Mouse (Mus musculus): ENCODE measurements around the gene Sh3bp5. TPM values are rescaled to one million over a fixed set of nuclear protein-coding genes. Genes with fewer than 3 reads are reported as not detected.

Sh3bp5 gene
- polyA plus RNA-seq, 1 experiment from 2014 or later = 17.3 TPM

DNA sequence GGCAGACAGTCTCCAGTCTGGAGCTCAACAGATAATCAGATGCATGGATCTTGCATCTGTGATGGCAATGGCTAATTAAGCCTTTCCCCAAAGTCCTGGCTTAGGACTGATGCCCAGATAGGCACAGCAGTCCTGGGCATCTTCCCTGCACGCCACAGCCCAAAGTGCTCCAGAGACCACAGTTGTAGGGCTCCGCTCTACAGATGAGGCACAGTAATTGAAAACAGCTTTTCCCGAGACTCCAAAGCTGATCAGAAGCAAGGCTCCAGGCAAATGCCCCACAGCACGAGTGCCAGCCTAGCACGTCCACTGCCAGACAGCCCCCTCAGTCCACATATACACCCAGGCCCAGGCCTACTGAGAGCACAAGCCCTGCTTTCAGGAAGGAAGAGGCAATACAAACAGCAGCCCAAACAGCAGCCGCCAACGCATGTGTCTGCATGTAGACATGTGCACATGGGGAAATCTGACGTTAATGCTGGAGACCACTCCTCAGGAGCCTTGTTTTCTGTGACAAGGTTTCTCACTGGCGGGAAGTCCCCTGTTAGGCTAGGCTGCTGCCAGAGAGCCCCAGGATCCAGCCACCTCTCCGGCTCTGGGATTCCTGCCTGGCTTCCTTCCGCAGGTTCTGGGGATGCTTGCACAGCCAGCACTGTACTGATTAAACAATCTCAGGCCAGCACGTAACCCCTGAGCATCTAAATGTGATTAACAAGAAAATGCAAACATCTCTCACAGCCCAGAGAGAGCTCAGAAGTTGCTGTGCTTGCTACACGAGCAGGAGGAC is 47.6 kb downstream of the Sh3bp5 start:
- DNase-seq (ENCODE audit: low spot score) (no peak), ATAC-seq (replicated peaks; ENCODE audit: low FRiP score) (no peak)
- 75% methylated on average over 13 of the region's 13 CpGs for WGBS
- H3K4me1 ChIP-seq (replicated peaks; ENCODE audit: control insufficient read depth, insufficient read depth, low read length) = 0 out of 2 replicates have a peak, but pooled peaks cover 1% of the 10 kb centered on the region
- H3K4me2 ChIP-seq = no peak overlapping the region
- no peaks in the 10 kb centered on the region for H3K27me3 ChIP-seq (replicated peaks; ENCODE audit: control insufficient read depth, insufficient read depth, low read length)
- no peaks in the 10 kb centered on the region for H3K36me3 ChIP-seq (ENCODE audit: control insufficient read depth, insufficient read depth, low read length)
- no peaks in the 10 kb centered on the region for H3K9me3 ChIP-seq (ENCODE audit: control insufficient read depth, low read length)
- H3K27ac ChIP-seq (ENCODE audit: low read depth, low read length) = no peak overlapping the region
- H3K9ac ChIP-seq (ENCODE audit: low read depth, low read length) = no peak overlapping the region
- no peak overlapping the region for H3K4me3 ChIP-seq (ENCODE audit: low read depth, low read length)

DNA sequence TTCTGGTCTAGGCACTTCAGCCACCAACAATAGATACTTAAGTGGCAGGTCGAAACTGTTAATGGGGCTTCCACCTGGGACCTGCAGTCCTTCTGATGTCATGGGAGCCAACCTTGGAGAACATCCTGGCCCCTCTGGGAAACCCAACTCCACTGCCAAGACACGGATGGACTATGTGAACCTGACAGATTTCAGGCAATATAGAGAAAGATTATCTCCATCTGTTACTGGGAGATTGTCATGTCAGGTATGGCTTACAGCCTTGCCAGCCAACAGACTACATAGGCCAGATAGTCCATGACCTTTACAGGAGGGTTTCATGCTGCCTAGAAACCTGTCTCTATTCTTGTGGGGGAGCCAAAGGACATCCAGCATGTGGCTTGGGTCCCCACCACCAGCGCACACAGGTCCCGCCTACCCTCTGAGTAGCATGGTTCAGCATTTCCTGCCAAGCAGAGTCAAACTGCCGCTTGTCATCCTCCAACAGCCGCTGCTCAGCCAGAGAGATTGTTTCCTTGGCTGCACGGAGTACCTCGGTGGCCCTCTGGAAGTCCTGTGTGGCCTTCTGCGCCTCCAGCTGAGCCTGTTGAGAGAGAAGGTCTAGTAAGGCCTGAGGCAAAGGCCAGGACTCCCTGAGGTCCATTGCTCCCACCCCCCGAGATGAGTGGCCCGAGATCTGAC is 48.4 kb downstream of the Sh3bp5 start:
- H3K27ac ChIP-seq (ENCODE audit: low read depth, low read length) = no peak overlapping the region
- 65% methylated on average over 11 of the region's 11 CpGs for WGBS
- no peak overlapping the region for H3K4me2 ChIP-seq
- no peak for DNase-seq (ENCODE audit: low spot score)
- H3K9me3 ChIP-seq (ENCODE audit: control insufficient read depth, low read length) = no peaks in the 10 kb centered on the region
- ATAC-seq (replicated peaks; ENCODE audit: low FRiP score) = no peak
- H3K27me3 ChIP-seq (replicated peaks; ENCODE audit: control insufficient read depth, insufficient read depth, low read length) = no peaks in the 10 kb centered on the region
- no peak overlapping the region for H3K4me3 ChIP-seq (ENCODE audit: low read depth, low read length)
- no peak overlapping the region for H3K9ac ChIP-seq (ENCODE audit: low read depth, low read length)
- no peaks in the 10 kb centered on the region for H3K4me1 ChIP-seq (replicated peaks; ENCODE audit: control insufficient read depth, insufficient read depth, low read length)
- H3K36me3 ChIP-seq (ENCODE audit: control insufficient read depth, insufficient read depth, low read length) = no peaks in the 10 kb centered on the region

DNA sequence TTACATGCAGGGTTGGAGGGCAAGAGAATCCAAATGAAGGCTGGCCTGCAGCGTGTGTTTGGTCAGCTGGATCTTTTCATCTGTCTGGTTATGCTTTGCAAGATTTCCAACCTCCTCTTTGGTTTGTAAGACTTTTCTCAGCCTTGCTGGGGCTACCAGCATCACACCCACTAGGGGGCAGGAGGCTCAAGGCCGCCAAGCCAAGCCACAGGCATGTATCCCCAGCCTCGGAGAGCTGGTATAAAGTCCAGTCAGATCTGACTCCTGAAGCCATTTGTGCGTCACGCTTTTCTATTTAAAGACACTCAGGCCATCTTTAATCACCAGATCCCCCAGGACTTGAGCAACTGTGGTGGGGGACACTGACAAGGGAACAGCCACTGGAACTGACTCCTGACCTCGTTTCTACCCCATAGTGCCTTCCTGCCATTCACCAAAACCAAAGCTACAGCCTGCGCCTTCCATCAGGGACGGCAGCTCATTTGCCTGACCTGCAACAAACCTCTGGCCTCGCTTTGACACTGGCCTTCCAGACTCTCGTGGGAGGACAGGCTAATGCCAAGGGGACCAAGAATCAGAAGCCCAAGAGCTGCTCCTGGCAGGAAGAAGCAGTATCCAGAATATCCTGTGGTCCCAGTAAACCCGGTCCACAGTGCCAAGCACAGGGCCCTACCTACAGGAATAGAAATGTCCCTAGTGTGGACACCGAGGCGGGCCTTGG is 49.7 kb downstream of the Sh3bp5 start:
- H3K4me2 ChIP-seq = no peak overlapping the region
- DNase-seq (ENCODE audit: low spot score) (peak; percentile 67), ATAC-seq (replicated peaks; ENCODE audit: low FRiP score) (peak; percentile 73; the same call in 1 of the 2 replicates)
- no peaks in the 10 kb centered on the region for H3K9me3 ChIP-seq (ENCODE audit: control insufficient read depth, low read length)
- no peak overlapping the region for H3K4me3 ChIP-seq (ENCODE audit: low read depth, low read length)
- no peaks in the 10 kb centered on the region for H3K27me3 ChIP-seq (replicated peaks; ENCODE audit: control insufficient read depth, insufficient read depth, low read length)
- no peak overlapping the region for H3K9ac ChIP-seq (ENCODE audit: low read depth, low read length)
- H3K4me1 ChIP-seq (replicated peaks; ENCODE audit: control insufficient read depth, insufficient read depth, low read length) = no peaks in the 10 kb centered on the region
- no peaks in the 10 kb centered on the region for H3K36me3 ChIP-seq (ENCODE audit: control insufficient read depth, insufficient read depth, low read length)
- H3K27ac ChIP-seq (ENCODE audit: low read depth, low read length) = no peak overlapping the region
- 41% methylated on average over 13 of the region's 13 CpGs for WGBS

DNA sequence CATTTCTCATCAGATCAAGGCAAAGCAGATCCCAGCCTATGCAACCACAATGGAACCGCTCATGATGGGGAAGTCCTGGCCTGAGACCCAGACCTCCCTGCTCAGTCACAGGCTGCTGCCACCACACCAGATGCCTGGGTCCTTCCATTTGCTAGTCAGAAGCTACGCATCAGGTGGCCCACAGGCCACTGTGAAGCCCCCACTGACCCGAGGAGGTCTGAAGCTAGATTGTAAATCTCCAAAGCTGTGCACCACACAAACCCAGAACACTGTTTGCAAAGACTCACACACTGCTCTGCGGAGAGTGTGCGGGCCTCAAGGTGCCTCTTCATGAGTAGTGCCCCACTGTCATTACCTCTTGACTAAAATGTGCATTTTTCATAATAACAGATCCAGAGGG is 50.5 kb downstream of the Sh3bp5 start:
- Histone ChIP-seq H3K4me1 (replicated peaks; ENCODE audit: control insufficient read depth, insufficient read depth, low read length) (no peaks in the 10 kb centered on the region), H3K27me3 (replicated peaks; ENCODE audit: control insufficient read depth, insufficient read depth, low read length) (no peaks in the 10 kb centered on the region), H3K27ac (ENCODE audit: low read depth, low read length) (no peak overlapping the region), H3K36me3 (ENCODE audit: control insufficient read depth, insufficient read depth, low read length) (no peaks in the 10 kb centered on the region), H3K4me2 (no peak overlapping the region), H3K4me3 (ENCODE audit: low read depth, low read length) (no peak overlapping the region), H3K9ac (ENCODE audit: low read depth, low read length) (no peak overlapping the region), H3K9me3 (ENCODE audit: control insufficient read depth, low read length) (no peaks in the 10 kb centered on the region)
- 84% methylated on average over 5 of the region's 5 CpGs for WGBS
- no peak for ATAC-seq (replicated peaks; ENCODE audit: low FRiP score)
- no peak for DNase-seq (ENCODE audit: low spot score)

DNA sequence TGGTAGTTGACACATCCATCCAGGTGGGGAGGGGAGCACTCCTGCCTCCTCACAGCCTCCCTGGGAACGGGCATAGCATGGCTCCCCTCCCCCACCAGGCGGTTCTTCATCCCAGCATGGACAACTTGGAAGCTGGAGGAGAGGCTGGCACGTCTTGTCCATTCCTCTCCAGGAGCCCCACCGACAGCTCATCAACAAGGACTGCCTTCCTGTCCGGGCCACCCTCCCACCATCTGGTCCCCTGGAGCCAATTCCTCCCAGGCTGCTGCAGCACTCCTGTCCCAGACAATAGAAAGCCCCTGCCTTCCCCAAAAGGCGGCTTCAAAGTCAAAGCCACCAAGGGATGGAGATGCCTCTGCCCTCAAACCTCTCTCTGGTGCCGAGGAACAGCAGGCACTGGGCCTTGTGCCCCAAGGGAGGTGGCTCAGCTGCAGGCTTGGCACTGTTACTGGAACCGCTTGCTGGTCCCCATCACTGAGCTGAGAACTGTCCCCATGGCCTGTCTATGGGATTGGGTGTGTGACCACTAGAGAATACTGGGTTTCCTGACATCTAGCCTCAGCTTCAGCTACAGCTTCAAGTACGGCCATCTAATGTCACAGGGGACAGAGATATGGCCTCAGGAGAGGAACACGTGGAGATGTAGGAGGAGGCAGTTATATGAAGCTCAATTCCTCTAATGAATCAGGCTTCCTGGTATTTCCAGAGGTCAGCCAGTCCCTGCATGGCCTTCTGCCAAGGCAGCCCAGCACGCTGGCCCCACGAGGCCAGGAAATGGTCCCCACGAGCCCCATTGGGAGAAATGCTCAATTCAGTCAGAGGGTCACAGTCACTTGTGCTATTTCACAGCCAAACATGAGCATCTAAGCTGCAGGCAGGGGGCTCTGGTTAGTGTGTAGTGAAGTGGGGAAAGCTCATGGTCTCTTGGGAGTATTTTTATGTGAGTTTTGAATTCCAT is 51.2 kb downstream of the Sh3bp5 start:
- H3K9ac ChIP-seq (ENCODE audit: low read depth, low read length) = no peak overlapping the region
- DNase-seq (ENCODE audit: low spot score) (no peak), ATAC-seq (replicated peaks; ENCODE audit: low FRiP score) (no peak)

GRCm38 (mm10) chr14:31383470-31384050 is 52.3 kb downstream of the Sh3bp5 start:
- no peaks in the 10 kb centered on the region for H3K36me3 ChIP-seq (ENCODE audit: control insufficient read depth, insufficient read depth, low read length)
- no peaks in the 10 kb centered on the region for H3K27me3 ChIP-seq (replicated peaks; ENCODE audit: control insufficient read depth, insufficient read depth, low read length)
- H3K4me1 ChIP-seq (replicated peaks; ENCODE audit: control insufficient read depth, insufficient read depth, low read length) = no peaks in the 10 kb centered on the region
- DNase-seq (ENCODE audit: low spot score) (no peak), ATAC-seq (replicated peaks; ENCODE audit: low FRiP score) (no peak)
- H3K4me3 ChIP-seq (ENCODE audit: low read depth, low read length) = no peak overlapping the region
- no peaks in the 10 kb centered on the region for H3K9me3 ChIP-seq (ENCODE audit: control insufficient read depth, low read length)
- H3K9ac ChIP-seq (ENCODE audit: low read depth, low read length) = no peak overlapping the region
- WGBS = 79% methylated on average over 11 of the region's 11 CpGs
- no peak overlapping the region for H3K4me2 ChIP-seq
- no peak overlapping the region for H3K27ac ChIP-seq (ENCODE audit: low read depth, low read length)

More for the DNA sequence above, 51.2 kb downstream of the Sh3bp5 start:
- Histone ChIP-seq H3K4me3 (ENCODE audit: low read depth, low read length) (no peak overlapping the region), H3K27me3 (replicated peaks; ENCODE audit: control insufficient read depth, insufficient read depth, low read length) (no peaks in the 10 kb centered on the region), H3K27ac (ENCODE audit: low read depth, low read length) (no peak overlapping the region), H3K4me2 (no peak overlapping the region), H3K9me3 (ENCODE audit: control insufficient read depth, low read length) (no peaks in the 10 kb centered on the region), H3K36me3 (ENCODE audit: control insufficient read depth, insufficient read depth, low read length) (no peaks in the 10 kb centered on the region), H3K4me1 (replicated peaks; ENCODE audit: control insufficient read depth, insufficient read depth, low read length) (no peaks in the 10 kb centered on the region)
- WGBS = 73% methylated on average over 13 of the region's 13 CpGs

GRCm38 (mm10) chr14:31382276-31382675 is 53.6 kb downstream of the Sh3bp5 start:
- H3K27ac ChIP-seq (ENCODE audit: low read depth, low read length) = no peak overlapping the region
- H3K4me3 ChIP-seq (ENCODE audit: low read depth, low read length) = no peak overlapping the region
- WGBS = 86% methylated on average over 8 of the region's 8 CpGs
- H3K4me2 ChIP-seq = no peak overlapping the region
- no peaks in the 10 kb centered on the region for H3K9me3 ChIP-seq (ENCODE audit: control insufficient read depth, low read length)
- H3K36me3 ChIP-seq (ENCODE audit: control insufficient read depth, insufficient read depth, low read length) = no peaks in the 10 kb centered on the region; the same call in 1 of the 2 replicates
- H3K27me3 ChIP-seq (replicated peaks; ENCODE audit: control insufficient read depth, insufficient read depth, low read length) = no peaks in the 10 kb centered on the region
- H3K9ac ChIP-seq (ENCODE audit: low read depth, low read length) = no peak overlapping the region
- DNase-seq (ENCODE audit: low spot score) (no peak), ATAC-seq (replicated peaks; ENCODE audit: low FRiP score) (no peak)
- H3K4me1 ChIP-seq (replicated peaks; ENCODE audit: control insufficient read depth, insufficient read depth, low read length) = no peaks in the 10 kb centered on the region

DNA sequence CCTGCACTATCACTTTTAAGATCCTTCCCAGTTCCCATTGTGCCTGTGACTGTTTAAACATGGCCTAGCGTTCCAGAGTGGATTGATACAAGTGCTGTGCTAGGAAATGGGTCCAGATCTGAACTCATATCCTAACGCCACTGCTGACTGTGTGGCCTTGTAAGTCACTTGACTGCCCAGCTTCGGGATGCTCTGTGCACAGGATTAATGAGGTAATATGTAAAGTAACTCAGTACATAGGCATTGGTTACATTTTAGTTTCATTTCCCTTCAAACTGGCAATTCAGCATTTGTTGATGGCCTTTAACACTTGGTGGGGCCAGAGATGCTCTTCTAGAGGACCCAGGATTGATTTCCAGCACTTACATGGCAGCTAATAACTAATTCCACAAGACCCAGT is 59.5 kb downstream of the Sh3bp5 start:
- H3K27ac ChIP-seq (ENCODE audit: low read depth, low read length) = no peak overlapping the region
- no peak for ATAC-seq (replicated peaks; ENCODE audit: low FRiP score)
- 82% methylated on average over 3 of the region's 3 CpGs for whole genome bisulfite sequencing

More for the DNA sequence above, 59.5 kb downstream of the Sh3bp5 start:
- Histone ChIP-seq H3K4me1 (replicated peaks; ENCODE audit: control insufficient read depth, insufficient read depth, low read length) (no peaks in the 10 kb centered on the region), H3K4me3 (ENCODE audit: low read depth, low read length) (no peak overlapping the region), H3K27me3 (replicated peaks; ENCODE audit: control insufficient read depth, insufficient read depth, low read length) (no peaks in the 10 kb centered on the region), H3K9me3 (ENCODE audit: control insufficient read depth, low read length) (no peaks in the 10 kb centered on the region), H3K36me3 (ENCODE audit: control insufficient read depth, insufficient read depth, low read length) (peaks cover 16% of the 10 kb centered on the region), H3K9ac (ENCODE audit: low read depth, low read length) (no peak overlapping the region), H3K4me2 (no peak overlapping the region)
- DNase-seq (ENCODE audit: low spot score) = no peak
